Mouse (Mus musculus) liver, postnatal 0 days (tissue): ENCODE data around the gene Sfxn2.

ENCODE experiments used
- CTCF ChIP-seq: sonication (generic); IDR thresholded peaks from 2 replicates; pipeline ENCODE4 v1.5.1; 2016; ENCODE audit warnings: antibody characterized with exemption, low read depth
- EP300 ChIP-seq: IDR thresholded peaks from 2 replicates; pipeline ENCODE4 v1.6.1; 2016; ENCODE audit warnings: antibody characterized with exemption, low read depth, mild to moderate bottlenecking

DNA sequence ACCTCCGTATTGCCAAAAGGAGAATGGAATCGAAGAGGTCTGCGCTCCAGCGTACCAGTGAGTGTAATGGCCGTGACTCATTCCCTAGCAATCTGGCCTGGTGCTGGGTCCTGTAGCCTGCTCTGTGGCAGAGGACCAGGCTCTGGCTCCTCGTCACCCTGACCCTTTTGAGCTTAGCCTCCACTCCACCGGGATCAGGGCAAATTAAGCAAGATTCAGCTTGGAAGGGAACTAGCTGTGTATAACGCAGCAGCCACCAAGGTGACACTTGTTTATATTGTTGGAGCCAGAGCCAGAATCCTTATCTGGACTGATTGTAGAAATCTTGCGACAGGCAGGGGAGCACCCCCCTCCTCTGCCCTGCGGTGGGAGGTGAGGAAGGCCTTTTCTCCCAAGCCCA is 55.2 kb downstream of the Sfxn2 start:
- TF ChIP-seq CTCF (no peak), EP300 (peak; percentile 70; the same call in 1 of the 2 replicates)
